Mouse (Mus musculus): ENCODE data around the gene Dnm1. TPM values are rescaled to one million over a fixed set of nuclear protein-coding genes. Genes with fewer than 3 reads are reported as not detected.
"Not testable (repeated sequence)": the region's sequence is repeated elsewhere in the genome, so short reads cannot be mapped to it uniquely, and the experiment has no call there.

Dnm1 gene
- polyA plus RNA-seq, 1 experiment from 2014 or later = 44.3 TPM

DNA sequence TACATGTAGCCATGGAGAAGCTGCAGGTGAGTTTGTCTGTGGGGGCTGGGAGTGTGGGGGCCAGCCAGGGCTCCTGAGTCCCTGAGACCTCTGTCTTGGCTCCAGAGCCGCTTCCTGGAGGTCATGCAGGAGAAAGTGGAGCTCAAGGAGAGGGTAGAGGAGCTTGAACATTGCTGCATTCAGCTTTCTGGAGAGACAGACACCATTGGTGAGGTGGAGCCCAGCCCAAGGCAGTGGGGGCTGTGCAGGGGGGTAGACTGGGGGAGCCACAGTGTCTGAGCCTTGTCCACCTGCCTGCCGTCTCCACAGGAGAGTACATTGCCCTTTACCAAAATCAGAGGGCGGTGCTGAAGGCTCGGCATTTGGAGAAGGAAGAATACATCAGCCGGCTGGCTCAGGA, 47.5 kb downstream of the Dnm1 start:
- ATAC-seq (ENCODE audit: low FRiP score) = no peak
- H3K4me1 ChIP-seq (replicated peaks) = peaks cover 9% of the 10 kb centered on the region; the same call in 1 of the 2 replicates
- no peak overlapping the region for H3K4me3 ChIP-seq
- 0 out of 2 replicates have a peak, but pooled peaks cover 6% of the 10 kb centered on the region for H3K27me3 ChIP-seq
- peaks cover 95% of the 10 kb centered on the region for H3K36me3 ChIP-seq
- H3K9ac ChIP-seq = no peak overlapping the region
- no peak overlapping the region for H3K27ac ChIP-seq
- H3K9me3 ChIP-seq = no peaks in the 10 kb centered on the region
- H3K4me2 ChIP-seq = no peak overlapping the region
- WGBS = 98% methylated on average over 5 of the region's 5 CpGs

DNA sequence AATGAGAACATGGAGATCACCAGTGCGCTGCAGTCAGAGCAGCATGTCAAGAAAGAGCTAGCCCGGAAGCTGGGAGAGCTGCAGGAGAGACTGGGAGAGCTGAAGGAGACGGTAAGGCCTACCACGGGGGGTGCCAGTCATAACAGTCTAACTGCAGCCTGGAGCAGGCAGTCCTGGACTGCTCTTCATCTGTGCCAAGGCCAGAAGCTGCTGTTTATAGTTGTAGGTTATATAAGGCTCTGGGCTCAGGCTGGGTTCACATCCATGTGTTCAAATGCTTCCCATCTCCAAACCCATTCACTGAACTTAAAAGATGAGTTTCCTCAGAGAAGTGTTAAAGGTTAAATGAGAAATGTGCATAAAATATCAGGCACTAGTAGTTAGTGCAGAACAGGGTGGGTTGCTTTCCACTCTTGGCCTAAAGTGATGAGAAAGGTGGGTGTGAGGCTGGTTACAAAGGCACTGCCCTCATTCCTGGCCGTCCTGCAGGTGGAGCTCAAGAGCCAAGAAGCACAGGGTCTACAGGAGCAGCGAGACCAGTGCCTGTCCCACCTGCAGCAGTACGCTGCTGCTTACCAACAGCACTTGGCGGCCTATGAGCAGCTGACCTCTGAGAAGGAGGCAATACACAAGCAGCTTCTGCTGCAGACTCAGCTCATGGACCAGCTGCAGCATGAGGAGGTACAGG, 48.8 kb downstream of the Dnm1 start:
- Histone ChIP-seq H3K9me3 (no peaks in the 10 kb centered on the region), H3K4me1 (replicated peaks) (peaks cover 3% of the 10 kb centered on the region; the same call in 1 of the 2 replicates)
- WGBS = 62% methylated on average over 8 of the region's 8 CpGs

GRCm38 (mm10) chr2:32302952-32303351, 50.2 kb downstream of the Dnm1 start:
- Histone ChIP-seq H3K27ac (no peak overlapping the region), H3K4me1 (replicated peaks) (peaks cover 3% of the 10 kb centered on the region; the same call in 1 of the 2 replicates), H3K36me3 (peaks cover 95% of the 10 kb centered on the region), H3K27me3 (no peaks in the 10 kb centered on the region), H3K4me3 (no peak overlapping the region), H3K9ac (no peak overlapping the region), H3K9me3 (no peaks in the 10 kb centered on the region), H3K4me2 (no peak overlapping the region)
- no peak for ATAC-seq (ENCODE audit: low FRiP score)
- WGBS = 88% methylated on average over 10 of the region's 10 CpGs

More for the DNA sequence above, 48.8 kb downstream of the Dnm1 start:
- 0 out of 2 replicates have a peak overlapping the region, but pooled peaks have one; percentile 18 for H3K27ac ChIP-seq
- H3K4me3 ChIP-seq = no peak overlapping the region
- ATAC-seq (ENCODE audit: low FRiP score) = 0 out of 2 replicates have a peak, but pooled peaks have one; percentile 4
- H3K36me3 ChIP-seq = peaks cover 93% of the 10 kb centered on the region
- no peaks in the 10 kb centered on the region for H3K27me3 ChIP-seq
- peak overlapping the region; percentile 29; the same call in 1 of the 2 replicates for H3K9ac ChIP-seq
- H3K4me2 ChIP-seq = no peak overlapping the region

DNA sequence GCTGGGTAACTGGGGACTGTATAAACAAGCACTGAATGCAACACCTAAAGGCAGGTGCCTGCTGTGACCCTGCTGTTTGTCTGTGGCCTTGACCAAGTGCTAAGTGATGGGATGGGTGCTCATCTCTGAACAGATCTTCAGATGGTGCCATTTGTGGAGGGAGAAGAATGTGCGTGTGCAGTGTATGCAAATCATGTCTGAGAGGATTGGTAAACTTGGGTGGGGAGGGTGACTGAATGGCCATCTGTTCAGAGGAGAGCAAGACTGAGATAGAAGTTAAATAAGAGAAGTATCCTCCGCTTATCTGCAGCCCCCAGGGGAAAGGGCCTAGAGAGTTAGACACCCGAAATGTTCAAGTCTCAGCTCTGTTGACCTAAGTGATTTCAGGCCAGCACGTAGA, 53.7 kb downstream of the Dnm1 start:
- no peak overlapping the region for H3K27ac ChIP-seq
- H3K4me1 ChIP-seq (replicated peaks) = peaks cover 3% of the 10 kb centered on the region; the same call in 1 of the 2 replicates
- ATAC-seq (ENCODE audit: low FRiP score) = no peak
- peaks cover 93% of the 10 kb centered on the region for H3K36me3 ChIP-seq
- no peaks in the 10 kb centered on the region for H3K9me3 ChIP-seq
- H3K9ac ChIP-seq = 0 out of 2 replicates have a peak overlapping the region, but pooled peaks have one; percentile 2
- H3K4me3 ChIP-seq = no peak overlapping the region
- 87% methylated on average over 4 of the region's 4 CpGs for WGBS
- H3K27me3 ChIP-seq = no peaks in the 10 kb centered on the region
- no peak overlapping the region for H3K4me2 ChIP-seq

- not testable (repeated sequence) for H3K4me1 ChIP-seq (replicated peaks); H3K9ac ChIP-seq; H3K4me2 ChIP-seq; H3K27ac ChIP-seq; H3K4me3 ChIP-seq; H3K9me3 ChIP-seq; ATAC-seq (ENCODE audit: low FRiP score); H3K27me3 ChIP-seq
- H3K36me3 ChIP-seq = peaks cover 83% of the 10 kb centered on the region
- WGBS = 86% methylated on average over 2 of the region's 2 CpGs
Observed at GRCm38 (mm10) chr2:32295842-32296241, 57.3 kb downstream of the Dnm1 start.

DNA sequence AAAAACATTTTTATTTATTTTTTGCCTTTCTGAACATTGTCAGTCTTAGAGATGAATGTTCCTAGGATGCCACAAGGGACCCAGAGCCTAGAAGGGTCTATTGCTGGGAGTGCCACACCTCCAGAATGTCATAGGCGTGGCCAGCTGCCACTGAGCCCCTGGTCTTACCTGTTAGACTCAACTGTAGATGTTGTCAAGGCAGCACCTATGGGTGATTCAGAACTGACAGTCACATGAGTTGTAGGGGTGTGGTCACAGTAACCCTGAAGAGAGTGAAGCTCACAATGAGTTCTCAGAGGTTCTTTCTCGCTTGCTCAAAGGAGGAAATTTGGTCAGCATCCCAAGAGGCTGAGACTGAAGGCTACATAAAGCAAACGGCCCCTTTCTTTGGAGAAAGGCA, 57.9 kb downstream of the Dnm1 start:
- H3K27ac ChIP-seq = no peak overlapping the region
- no peak overlapping the region for H3K9ac ChIP-seq
- no peak overlapping the region for H3K4me2 ChIP-seq
- no peaks in the 10 kb centered on the region for H3K4me1 ChIP-seq (replicated peaks)
- H3K4me3 ChIP-seq = no peak overlapping the region
- H3K36me3 ChIP-seq = peaks cover 80% of the 10 kb centered on the region
- 88% methylated on average over 3 of the region's 3 CpGs for WGBS
- ATAC-seq (ENCODE audit: low FRiP score) = no peak
- no peaks in the 10 kb centered on the region for H3K27me3 ChIP-seq
- no peaks in the 10 kb centered on the region for H3K9me3 ChIP-seq

DNA sequence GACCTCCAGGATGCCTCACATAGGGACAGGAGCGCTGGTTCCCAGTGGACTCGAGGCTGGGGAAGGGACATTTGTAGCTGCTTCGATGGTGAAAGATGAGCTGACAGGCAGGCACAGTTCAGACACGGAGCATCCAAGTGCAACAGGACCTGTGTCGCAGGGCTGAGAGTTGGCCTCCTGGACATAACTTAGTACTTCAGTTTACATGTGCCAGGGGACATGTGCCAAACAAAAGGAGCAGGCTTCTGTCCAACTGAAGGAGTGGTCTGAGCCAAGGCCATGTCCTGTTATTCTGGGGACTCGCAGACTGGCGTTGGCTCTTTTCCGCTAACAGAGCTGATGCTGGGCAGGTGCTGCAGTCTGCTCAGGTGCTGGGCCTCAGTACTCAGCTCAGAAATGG, 58.8 kb downstream of the Dnm1 start:
- H3K27ac ChIP-seq = no peak overlapping the region
- no peak overlapping the region for H3K4me3 ChIP-seq
- no peak overlapping the region for H3K4me2 ChIP-seq
- WGBS = 84% methylated on average over 8 of the region's 8 CpGs
- H3K9ac ChIP-seq = no peak overlapping the region
- no peaks in the 10 kb centered on the region for H3K27me3 ChIP-seq
- ATAC-seq (ENCODE audit: low FRiP score) = no peak
- peaks cover 3% of the 10 kb centered on the region for H3K4me1 ChIP-seq (replicated peaks)
- H3K9me3 ChIP-seq = no peaks in the 10 kb centered on the region
- H3K36me3 ChIP-seq = peaks cover 70% of the 10 kb centered on the region

GRCm38 (mm10) chr2:32289578-32289977, 63.6 kb downstream of the Dnm1 start:
- Histone ChIP-seq H3K9me3 (no peaks in the 10 kb centered on the region), H3K9ac (no peak overlapping the region), H3K27me3 (no peaks in the 10 kb centered on the region), H3K27ac (no peak overlapping the region), H3K4me3 (peak overlapping the region; percentile 90), H3K36me3 (peaks cover 38% of the 10 kb centered on the region), H3K4me2 (peak overlapping the region; percentile 88), H3K4me1 (replicated peaks) (peaks cover 22% of the 10 kb centered on the region)
- no peak for ATAC-seq (ENCODE audit: low FRiP score)

GRCm38 (mm10) chr2:32288371-32288931, 64.7 kb downstream of the Dnm1 start:
- Histone ChIP-seq H3K27me3 (no peaks in the 10 kb centered on the region), H3K4me2 (peak overlapping the region; percentile 88), H3K27ac (peak overlapping the region; percentile 69), H3K4me3 (peak overlapping the region; percentile 90), H3K36me3 (peaks cover 36% of the 10 kb centered on the region), H3K4me1 (replicated peaks) (peaks cover 22% of the 10 kb centered on the region), H3K9ac (peak overlapping the region; percentile 92), H3K9me3 (no peaks in the 10 kb centered on the region)
- ATAC-seq (ENCODE audit: low FRiP score) = peak; percentile 74
- WGBS = 3% methylated on average over 28 of the region's 29 CpGs

- ATAC-seq (ENCODE audit: low FRiP score) = peak; percentile 99
Observed at GRCm38 (mm10) chr2:32287923-32288367, 65.2 kb downstream of the Dnm1 start, which contains the start of gene Swi5. TSS of gene Swi5 (minus strand) at chr2:32288075.

GRCm38 (mm10) chr2:32287334-32287840, 65.8 kb downstream of the Dnm1 start, which contains the start of gene Golga2:
TSS of gene Golga2 (plus strand) at chr2:32287384.
- H3K9ac ChIP-seq = peak within 1 kb of the TSS; percentile 93
- H3K9me3 ChIP-seq = no peaks in the 10 kb centered on the region
- no peaks in the 10 kb centered on the region for H3K27me3 ChIP-seq
- H3K4me1 ChIP-seq (replicated peaks) = peaks cover 22% of the 10 kb centered on the region
- H3K36me3 ChIP-seq = peaks cover 35% of the 10 kb centered on the region
- H3K27ac ChIP-seq = peak within 1 kb of the TSS; percentile 80
- H3K4me2 ChIP-seq = peak within 1 kb of the TSS; percentile 95
- under 1% methylated on average over 23 of the region's 23 CpGs for WGBS
- peak; percentile 29 for ATAC-seq (ENCODE audit: low FRiP score)
- peak within 1 kb of the TSS; percentile 90 for H3K4me3 ChIP-seq

More at GRCm38 (mm10) chr2:32287923-32288367, 65.2 kb downstream of the Dnm1 start, which contains the start of gene Swi5:
- H3K27me3 ChIP-seq = no peaks in the 10 kb centered on the region
- peak within 1 kb of the TSS; percentile 95 for H3K4me2 ChIP-seq
- H3K9ac ChIP-seq = peak within 1 kb of the TSS; percentile 93
- peaks cover 22% of the 10 kb centered on the region for H3K4me1 ChIP-seq (replicated peaks)
- H3K4me3 ChIP-seq = peak within 1 kb of the TSS; percentile 90
- no peaks in the 10 kb centered on the region for H3K9me3 ChIP-seq
- peak within 1 kb of the TSS; percentile 80 for H3K27ac ChIP-seq
- peaks cover 35% of the 10 kb centered on the region for H3K36me3 ChIP-seq
- WGBS = under 1% methylated on average over 39 of the region's 41 CpGs

DNA sequence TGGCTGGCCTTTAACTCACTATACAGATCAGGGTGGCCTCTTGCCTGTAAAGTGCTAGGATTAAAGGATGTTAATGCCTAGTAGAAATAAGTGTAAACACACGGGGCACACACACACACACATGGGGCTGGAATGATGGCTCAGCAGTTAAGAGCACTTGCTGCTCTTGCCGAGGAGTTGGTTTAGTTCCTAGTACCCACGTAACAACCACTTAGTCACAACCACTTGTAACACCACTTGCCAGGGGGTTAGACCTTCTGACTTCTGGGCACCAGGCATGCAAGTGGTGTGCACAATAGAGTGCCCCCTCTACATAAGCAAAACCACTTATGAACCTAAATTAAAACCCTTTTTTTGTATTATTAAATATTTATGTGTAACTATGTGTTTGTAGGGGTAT, 69.2 kb downstream of the Dnm1 start:
- H3K36me3 ChIP-seq = peaks cover 58% of the 10 kb centered on the region
- 96% methylated on average over 3 of the region's 3 CpGs for WGBS
- H3K9me3 ChIP-seq = no peaks in the 10 kb centered on the region
- no peak overlapping the region for H3K4me3 ChIP-seq
- no peak overlapping the region for H3K9ac ChIP-seq
- peaks cover 16% of the 10 kb centered on the region for H3K4me1 ChIP-seq (replicated peaks)
- H3K4me2 ChIP-seq = no peak overlapping the region
- ATAC-seq (ENCODE audit: low FRiP score) = no peak
- H3K27ac ChIP-seq = no peak overlapping the region
- no peaks in the 10 kb centered on the region for H3K27me3 ChIP-seq

Measured in hindbrain, embryonic 13.5 days (tissue).